Mouse (Mus musculus): ENCODE measurements at regions not wholly inside any gene's neighbourhood (a gene's known extent, or its start where the extent isn't known, plus 50 kb on each side); places are given as distances from the start of the nearest gene placed in this dataset.

- Histone ChIP-seq H3K4me3 (replicated peaks in 1 of 3; ENCODE audit: low read depth in 2 of 3, low read length in 2 of 3, poor library complexity in 1 of 3) (no peak overlapping the region), H3K9ac (ENCODE audit: insufficient read depth, low read depth) (no peak overlapping the region), H3K36me3 (replicated peaks in 1 of 2; ENCODE audit: control insufficient read depth in 1 of 2, insufficient read depth in 1 of 2, low read length in 1 of 2) (no peaks in the 10 kb centered on the region), H3K9me3 (replicated peaks; ENCODE audit: low read length) (no peaks in the 10 kb centered on the region), H3K27ac (ENCODE audit: insufficient read depth, low read depth) (no peak overlapping the region), H3K27me3 (replicated peaks) (no peaks in the 10 kb centered on the region), H3K4me1 (ENCODE audit: control insufficient read depth in 1 of 2, insufficient read depth in 2 of 2) (no peaks in the 10 kb centered on the region), H3K4me2 (ENCODE audit: insufficient read depth, low read depth, poor library complexity, severe bottlenecking) (no peak overlapping the region), H3K79me2 (replicated peaks; ENCODE audit: control insufficient read depth, extremely low read depth, insufficient read depth, poor library complexity, severe bottlenecking) (no peaks in the 10 kb centered on the region)
- in situ Hi-C loops (cut with MboI; ENCODE audit: low pct_ligation_motif_present, low pct_unique_long_range_greater_than_20kb, low sequenced_read_pairs) (no loop called here), dilution Hi-C loops (cut with MboI; ENCODE audit: extremely low pct_ligation_motif_present, extremely low pct_unique_long_range_greater_than_20kb, low sequenced_read_pairs) (no loop called here)
- TF ChIP-seq SIN3A (IDR thresholded peaks at IDR 0.05; ENCODE audit: low read length) (no peak), MAFK (IDR thresholded peaks at IDR 0.05; ENCODE audit: insufficient replicate concordance, low read length) (no peak), UBTF (IDR thresholded peaks at IDR 0.05; ENCODE audit: low read depth, low read length) (no peak), MXI1 (IDR thresholded peaks at IDR 0.05; ENCODE audit: low read depth, low read length) (no peak), ZNF384 (IDR thresholded peaks at IDR 0.05; ENCODE audit: low read depth, low read length) (no peak), TCF12 (IDR thresholded peaks at IDR 0.05; ENCODE audit: low read depth, low read length) (no peak), ZKSCAN1 (IDR thresholded peaks at IDR 0.05; ENCODE audit: borderline replicate concordance, low read depth, low read length) (no peak), CTCF (conservative IDR thresholded peaks at IDR 0.05 in 1 of 2, IDR thresholded peaks at IDR 0.05 in 1 of 2; ENCODE audit: low read depth in 2 of 2, low read length in 2 of 2) (no peak), POLR2AphosphoS2 (IDR thresholded peaks at IDR 0.05; ENCODE audit: low read depth, low read length) (no peak), PAX5 (IDR thresholded peaks at IDR 0.05; ENCODE audit: low read length) (no peak), MYC (IDR thresholded peaks at IDR 0.05; ENCODE audit: low read depth, low read length) (no peak), USF2 (conservative IDR thresholded peaks at IDR 0.05; ENCODE audit: low read depth, low read length) (no peak), SMC3 (IDR thresholded peaks at IDR 0.05; ENCODE audit: low read depth, low read length) (no peak), KAT2A (IDR thresholded peaks at IDR 0.05; ENCODE audit: insufficient replicate concordance, low read length) (no peak), CHD1 (IDR thresholded peaks at IDR 0.05; ENCODE audit: low read depth, low read length) (no peak), USF1 (IDR thresholded peaks at IDR 0.05; ENCODE audit: low read depth, low read length) (no peak), ZMIZ1 (IDR thresholded peaks at IDR 0.05; ENCODE audit: low read depth, low read length) (no peak)
- DNase-seq (ENCODE audit: extremely low read depth), result no peak
Observed at GRCm38 (mm10) chr8:42003170-42003569, 586.3 kb upstream of the Frg1 start.

GRCm38 (mm10) chr8:41989040-41989501 is 572.2 kb upstream of the Frg1 start:
- H3K27ac ChIP-seq (ENCODE audit: insufficient read depth, low read depth), result no peak overlapping the region
- TF ChIP-seq MEF2A (IDR thresholded peaks at IDR 0.05; ENCODE audit: borderline replicate concordance, low read depth, low read length) (no peak), ELF1 (IDR thresholded peaks at IDR 0.05; ENCODE audit: low read depth, low read length) (no peak), RCOR1 (conservative IDR thresholded peaks at IDR 0.05; ENCODE audit: low read depth, low read length) (no peak), NRF1 (IDR thresholded peaks at IDR 0.05; ENCODE audit: low read depth, low read length) (no peak), E2F4 (IDR thresholded peaks at IDR 0.05; ENCODE audit: insufficient replicate concordance, low read depth, low read length) (no peak), MXI1 (IDR thresholded peaks at IDR 0.05; ENCODE audit: low read depth, low read length) (no peak), KAT2A (IDR thresholded peaks at IDR 0.05; ENCODE audit: insufficient replicate concordance, low read length) (no peak), CTCF (conservative IDR thresholded peaks at IDR 0.05 in 1 of 2, IDR thresholded peaks at IDR 0.05 in 1 of 2; ENCODE audit: low read depth in 2 of 2, low read length in 2 of 2) (no peak), ZKSCAN1 (IDR thresholded peaks at IDR 0.05; ENCODE audit: borderline replicate concordance, low read depth, low read length) (no peak), CHD2 (IDR thresholded peaks at IDR 0.05; ENCODE audit: low read length) (no peak), IRF4 (IDR thresholded peaks at IDR 0.05; ENCODE audit: low read depth, low read length) (no peak), UBTF (IDR thresholded peaks at IDR 0.05; ENCODE audit: low read depth, low read length) (no peak), USF1 (IDR thresholded peaks at IDR 0.05; ENCODE audit: low read depth, low read length) (no peak), POLR2AphosphoS2 (IDR thresholded peaks at IDR 0.05; ENCODE audit: low read depth, low read length) (no peak), MYC (IDR thresholded peaks at IDR 0.05; ENCODE audit: low read depth, low read length) (no peak), RAD21 (IDR thresholded peaks at IDR 0.05; ENCODE audit: low read depth, low read length) (no peak), SMC3 (IDR thresholded peaks at IDR 0.05; ENCODE audit: low read depth, low read length) (no peak), TCF12 (IDR thresholded peaks at IDR 0.05; ENCODE audit: low read depth, low read length) (no peak), POLR2A (IDR thresholded peaks at IDR 0.05; ENCODE audit: low read depth, low read length) (no peak)
- no peaks in the 10 kb centered on the region for H3K4me1 ChIP-seq (ENCODE audit: control insufficient read depth in 1 of 2, insufficient read depth in 2 of 2)
- no peaks in the 10 kb centered on the region for H3K27me3 ChIP-seq (replicated peaks)
- dilution Hi-C loops (cut with MboI; ENCODE audit: extremely low pct_ligation_motif_present, extremely low pct_unique_long_range_greater_than_20kb, low sequenced_read_pairs) (no loop called here), in situ Hi-C loops (cut with MboI; ENCODE audit: low pct_ligation_motif_present, low pct_unique_long_range_greater_than_20kb, low sequenced_read_pairs) (no loop called here)
- peaks cover 40% of the 10 kb centered on the region for H3K9me3 ChIP-seq (replicated peaks; ENCODE audit: low read length)
- no peaks in the 10 kb centered on the region for H3K79me2 ChIP-seq (replicated peaks; ENCODE audit: control insufficient read depth, extremely low read depth, insufficient read depth, poor library complexity, severe bottlenecking)
- H3K9ac ChIP-seq (ENCODE audit: insufficient read depth, low read depth), result no peak overlapping the region
- H3K4me3 ChIP-seq (replicated peaks in 1 of 3; ENCODE audit: low read depth in 2 of 3, low read length in 2 of 3, poor library complexity in 1 of 3), result no peak overlapping the region
- H3K36me3 ChIP-seq (replicated peaks in 1 of 2; ENCODE audit: control insufficient read depth in 1 of 2, insufficient read depth in 1 of 2, low read length in 1 of 2), result no peaks in the 10 kb centered on the region
- no peak overlapping the region for H3K4me2 ChIP-seq (ENCODE audit: insufficient read depth, low read depth, poor library complexity, severe bottlenecking)
- DNase-seq (ENCODE audit: extremely low read depth), result no peak

All from CH12.LX (cell line).